Mouse (Mus musculus): Measurements from ENCODE around the gene Tyw1.

The Tyw1 gene

GRCm38 (mm10) chr5:130314926-130315325, 59.5 kb downstream of the Tyw1 start:
- no peak for DNase-seq (ENCODE audit: low spot score)

- DNase-seq (ENCODE audit: low spot score) = no peak
These were observed 60.9 kb downstream of the Tyw1 start for GRCm38 (mm10) chr5:130316321-130316720.

GRCm38 (mm10) chr5:130319783-130320182, 64.4 kb downstream of the Tyw1 start:
- no peak for DNase-seq (ENCODE audit: low spot score)

GRCm38 (mm10) chr5:130320485-130320884, 65.1 kb downstream of the Tyw1 start:
- no peak for DNase-seq (ENCODE audit: low spot score)

- no peak for DNase-seq (ENCODE audit: low spot score)
These were observed 70.1 kb downstream of the Tyw1 start for GRCm38 (mm10) chr5:130325486-130325885.

- DNase-seq (ENCODE audit: low spot score) = no peak
These were observed 72.3 kb downstream of the Tyw1 start for GRCm38 (mm10) chr5:130327615-130328263.

- DNase-seq (ENCODE audit: low spot score) = no peak
These were observed 72.9 kb downstream of the Tyw1 start for GRCm38 (mm10) chr5:130328366-130328765.

GRCm38 (mm10) chr5:130329889-130330288, 74.5 kb downstream of the Tyw1 start:
- DNase-seq (ENCODE audit: low spot score) = no peak

GRCm38 (mm10) chr5:130330801-130331200, 75.4 kb downstream of the Tyw1 start:
- no peak for DNase-seq (ENCODE audit: low spot score)

GRCm38 (mm10) chr5:130331206-130331605, 75.8 kb downstream of the Tyw1 start:
- no peak for DNase-seq (ENCODE audit: low spot score)

- DNase-seq (ENCODE audit: low spot score) = no peak
These were observed 78.1 kb downstream of the Tyw1 start for GRCm38 (mm10) chr5:130333566-130333965.

GRCm38 (mm10) chr5:130333971-130334370, 78.6 kb downstream of the Tyw1 start:
- no peak for DNase-seq (ENCODE audit: low spot score)

- DNase-seq (ENCODE audit: low spot score) = no peak
These were observed 80.0 kb downstream of the Tyw1 start for GRCm38 (mm10) chr5:130335462-130335861.

GRCm38 (mm10) chr5:130340656-130341055, 85.2 kb downstream of the Tyw1 start:
- no peak for DNase-seq (ENCODE audit: low spot score)

- no peak for DNase-seq (ENCODE audit: low spot score)
These were observed 89.6 kb downstream of the Tyw1 start for GRCm38 (mm10) chr5:130344999-130345398.

- no peak for DNase-seq (ENCODE audit: low spot score)
These were observed 90.5 kb downstream of the Tyw1 start for GRCm38 (mm10) chr5:130345871-130346270.

- DNase-seq (ENCODE audit: low spot score) = no peak
These were observed 99.8 kb downstream of the Tyw1 start for GRCm38 (mm10) chr5:130355223-130355622.

GRCm38 (mm10) chr5:130363111-130363510, 107.7 kb downstream of the Tyw1 start:
- DNase-seq (ENCODE audit: low spot score) = no peak

- DNase-seq (ENCODE audit: low spot score) = no peak
These were observed 108.4 kb downstream of the Tyw1 start for GRCm38 (mm10) chr5:130363773-130364172.

- no peak for DNase-seq (ENCODE audit: low spot score)
These were observed 112.8 kb downstream of the Tyw1 start for GRCm38 (mm10) chr5:130368236-130368635.

GRCm38 (mm10) chr5:130369237-130369636, 113.8 kb downstream of the Tyw1 start, which contains the start of gene Caln1:
TSS of gene Caln1 (plus strand) at chr5:130369455.
- no peak for DNase-seq (ENCODE audit: low spot score)

- DNase-seq (ENCODE audit: low spot score) = no peak
These were observed 120.0 kb downstream of the Tyw1 start for GRCm38 (mm10) chr5:130375411-130375810.

GRCm38 (mm10) chr5:130384222-130384912, 128.9 kb downstream of the Tyw1 start, which contains the start of gene A330070K13Rik:
TSS of gene A330070K13Rik (minus strand) at chr5:130384631.
- DNase-seq (ENCODE audit: low spot score) = no peak

GRCm38 (mm10) chr5:130386418-130386817, 131.0 kb downstream of the Tyw1 start:
- DNase-seq (ENCODE audit: low spot score) = no peak
